Mouse (Mus musculus): ENCODE results near the gene Olfr786. TPM values are rescaled to one million over a fixed set of nuclear protein-coding genes. Genes with fewer than 3 reads are reported as not detected.
A peak's percentile ranks its signal among the peaks of the same experiment; 100 is the strongest.

Gene Olfr786
- polyA plus RNA-seq (2014; fragmentation: Nextera tagmentation; extraction: Ambion mirVana), result not detected in 2 replicates

GRCm38 (mm10) chr10:129427006-129427405, at the start of gene Olfr786:
TSS of gene Olfr786 (plus strand) at chr10:129427306.
- no peak for DNase-seq
- Histone ChIP-seq H3K27ac (replicated peaks; ENCODE audit: low read depth, low read length) (no peak within 1 kb of the TSS), H3K27me3 (ENCODE audit: control insufficient read depth, insufficient read depth, low read length) (no peaks in the 10 kb centered on the region), H3K4me2 (ENCODE audit: low read length) (no peak within 1 kb of the TSS), H3K36me3 (ENCODE audit: control insufficient read depth, insufficient read depth, low read length) (no peaks in the 10 kb centered on the region), H3K9me3 (ENCODE audit: control insufficient read depth, low read length) (0 out of 2 replicates have a peak, but pooled peaks cover 2% of the 10 kb centered on the region), H3K4me3 (replicated peaks; ENCODE audit: low read depth, low read length) (no peak within 1 kb of the TSS), H3K9ac (replicated peaks; ENCODE audit: low read length) (no peak within 1 kb of the TSS), H3K4me1 (ENCODE audit: control insufficient read depth, insufficient read depth, low read length) (no peaks in the 10 kb centered on the region)
- no peak for ATAC-seq (ENCODE audit: low FRiP score, low TSS enrichment)

- Histone ChIP-seq H3K9ac (replicated peaks; ENCODE audit: low read length) (no peak within 1 kb of the TSS), H3K27ac (replicated peaks; ENCODE audit: low read depth, low read length) (no peak within 1 kb of the TSS), H3K36me3 (ENCODE audit: control insufficient read depth, insufficient read depth, low read length) (no peaks in the 10 kb centered on the region), H3K4me2 (ENCODE audit: low read length) (no peak within 1 kb of the TSS), H3K27me3 (ENCODE audit: control insufficient read depth, insufficient read depth, low read length) (no peaks in the 10 kb centered on the region), H3K4me3 (replicated peaks; ENCODE audit: low read depth, low read length) (no peak within 1 kb of the TSS), H3K9me3 (ENCODE audit: control insufficient read depth, low read length) (no peaks in the 10 kb centered on the region), H3K4me1 (ENCODE audit: control insufficient read depth, insufficient read depth, low read length) (no peaks in the 10 kb centered on the region)
- no peak for DNase-seq
- no peak for ATAC-seq (ENCODE audit: low FRiP score, low TSS enrichment)
Observed at GRCm38 (mm10) chr10:129383783-129384182, 43.3 kb upstream of the Olfr786 start, which contains the start of gene Olfr784. TSS of gene Olfr784 (plus strand) at chr10:129384083.

GRCm38 (mm10) chr10:129400892-129401291, 26.2 kb upstream of the Olfr786 start:
- H3K4me2 ChIP-seq (ENCODE audit: low read length), result no peak overlapping the region
- no peak for DNase-seq
- no peaks in the 10 kb centered on the region for H3K36me3 ChIP-seq (ENCODE audit: control insufficient read depth, insufficient read depth, low read length)
- no peak overlapping the region for H3K27ac ChIP-seq (replicated peaks; ENCODE audit: low read depth, low read length)
- 44% methylated on average over 5 of the region's 5 CpGs for WGBS
- H3K27me3 ChIP-seq (ENCODE audit: control insufficient read depth, insufficient read depth, low read length), result no peaks in the 10 kb centered on the region
- H3K4me1 ChIP-seq (ENCODE audit: control insufficient read depth, insufficient read depth, low read length), result no peaks in the 10 kb centered on the region
- no peak for ATAC-seq (ENCODE audit: low FRiP score, low TSS enrichment)
- H3K9me3 ChIP-seq (ENCODE audit: control insufficient read depth, low read length), result no peaks in the 10 kb centered on the region
- no peak overlapping the region for H3K4me3 ChIP-seq (replicated peaks; ENCODE audit: low read depth, low read length)
- no peak overlapping the region for H3K9ac ChIP-seq (replicated peaks; ENCODE audit: low read length)

GRCm38 (mm10) chr10:129405126-129405525, 22.0 kb upstream of the Olfr786 start, which contains the start of gene Olfr785:
TSS of gene Olfr785 (plus strand) at chr10:129405426.
- no peaks in the 10 kb centered on the region for H3K9me3 ChIP-seq (ENCODE audit: control insufficient read depth, low read length)
- no peak within 1 kb of the TSS for H3K27ac ChIP-seq (replicated peaks; ENCODE audit: low read depth, low read length)
- H3K27me3 ChIP-seq (ENCODE audit: control insufficient read depth, insufficient read depth, low read length), result no peaks in the 10 kb centered on the region
- H3K4me3 ChIP-seq (replicated peaks; ENCODE audit: low read depth, low read length), result no peak within 1 kb of the TSS
- H3K9ac ChIP-seq (replicated peaks; ENCODE audit: low read length), result no peak within 1 kb of the TSS
- ATAC-seq (ENCODE audit: low FRiP score, low TSS enrichment), result no peak
- no peak within 1 kb of the TSS for H3K4me2 ChIP-seq (ENCODE audit: low read length)
- no peaks in the 10 kb centered on the region for H3K4me1 ChIP-seq (ENCODE audit: control insufficient read depth, insufficient read depth, low read length)
- WGBS, result 79% methylated on average over 2 of the region's 2 CpGs
- no peak for DNase-seq
- H3K36me3 ChIP-seq (ENCODE audit: control insufficient read depth, insufficient read depth, low read length), result no peaks in the 10 kb centered on the region

GRCm38 (mm10) chr10:129461562-129461961, 34.5 kb downstream of the Olfr786 start, which contains the start of gene Olfr787:
TSS of gene Olfr787 (plus strand) at chr10:129461862.
- Histone ChIP-seq H3K27ac (replicated peaks; ENCODE audit: low read depth, low read length) (no peak within 1 kb of the TSS), H3K4me1 (ENCODE audit: control insufficient read depth, insufficient read depth, low read length) (no peaks in the 10 kb centered on the region), H3K4me2 (ENCODE audit: low read length) (no peak within 1 kb of the TSS), H3K36me3 (ENCODE audit: control insufficient read depth, insufficient read depth, low read length) (no peaks in the 10 kb centered on the region), H3K27me3 (ENCODE audit: control insufficient read depth, insufficient read depth, low read length) (no peaks in the 10 kb centered on the region), H3K4me3 (replicated peaks; ENCODE audit: low read depth, low read length) (no peak within 1 kb of the TSS), H3K9me3 (ENCODE audit: control insufficient read depth, low read length) (no peaks in the 10 kb centered on the region), H3K9ac (replicated peaks; ENCODE audit: low read length) (no peak within 1 kb of the TSS)
- DNase-seq (no peak), ATAC-seq (ENCODE audit: low FRiP score, low TSS enrichment) (no peak)
- WGBS, result 85% methylated on average over 3 of the region's 3 CpGs

GRCm38 (mm10) chr10:129470698-129471097, 43.6 kb downstream of the Olfr786 start, which contains the start of gene Olfr788:
TSS of gene Olfr788 (plus strand) at chr10:129470998.
- Histone ChIP-seq H3K4me2 (ENCODE audit: low read length) (no peak within 1 kb of the TSS), H3K36me3 (ENCODE audit: control insufficient read depth, insufficient read depth, low read length) (no peaks in the 10 kb centered on the region), H3K9ac (replicated peaks; ENCODE audit: low read length) (no peak within 1 kb of the TSS), H3K27ac (replicated peaks; ENCODE audit: low read depth, low read length) (no peak within 1 kb of the TSS), H3K9me3 (ENCODE audit: control insufficient read depth, low read length) (no peaks in the 10 kb centered on the region), H3K4me3 (replicated peaks; ENCODE audit: low read depth, low read length) (no peak within 1 kb of the TSS), H3K4me1 (ENCODE audit: control insufficient read depth, insufficient read depth, low read length) (no peaks in the 10 kb centered on the region), H3K27me3 (ENCODE audit: control insufficient read depth, insufficient read depth, low read length) (no peaks in the 10 kb centered on the region)
- no peak for ATAC-seq (ENCODE audit: low FRiP score, low TSS enrichment)
- DNase-seq, result no peak

- Histone ChIP-seq H3K4me3 (replicated peaks; ENCODE audit: low read depth, low read length) (no peak overlapping the region), H3K9ac (replicated peaks; ENCODE audit: low read length) (no peak overlapping the region), H3K36me3 (ENCODE audit: control insufficient read depth, insufficient read depth, low read length) (no peaks in the 10 kb centered on the region), H3K4me2 (ENCODE audit: low read length) (no peak overlapping the region), H3K27me3 (ENCODE audit: control insufficient read depth, insufficient read depth, low read length) (no peaks in the 10 kb centered on the region), H3K9me3 (ENCODE audit: control insufficient read depth, low read length) (no peaks in the 10 kb centered on the region), H3K27ac (replicated peaks; ENCODE audit: low read depth, low read length) (no peak overlapping the region), H3K4me1 (ENCODE audit: control insufficient read depth, insufficient read depth, low read length) (no peaks in the 10 kb centered on the region)
- DNase-seq (peak; percentile 6), ATAC-seq (ENCODE audit: low FRiP score, low TSS enrichment) (no peak)
- 23% methylated on average over 2 of the region's 2 CpGs for WGBS
Observed at GRCm38 (mm10) chr10:129473256-129473655, 46.1 kb downstream of the Olfr786 start.

GRCm38 (mm10) chr10:129473723-129474122, 46.6 kb downstream of the Olfr786 start:
- no peak overlapping the region for H3K4me3 ChIP-seq (replicated peaks; ENCODE audit: low read depth, low read length)
- no peak overlapping the region for H3K4me2 ChIP-seq (ENCODE audit: low read length)
- DNase-seq (no peak), ATAC-seq (ENCODE audit: low FRiP score, low TSS enrichment) (no peak)
- no peaks in the 10 kb centered on the region for H3K36me3 ChIP-seq (ENCODE audit: control insufficient read depth, insufficient read depth, low read length)
- no peaks in the 10 kb centered on the region for H3K4me1 ChIP-seq (ENCODE audit: control insufficient read depth, insufficient read depth, low read length)
- no peak overlapping the region for H3K27ac ChIP-seq (replicated peaks; ENCODE audit: low read depth, low read length)
- H3K9me3 ChIP-seq (ENCODE audit: control insufficient read depth, low read length), result no peaks in the 10 kb centered on the region
- H3K27me3 ChIP-seq (ENCODE audit: control insufficient read depth, insufficient read depth, low read length), result no peaks in the 10 kb centered on the region
- H3K9ac ChIP-seq (replicated peaks; ENCODE audit: low read length), result no peak overlapping the region

- no peak for ATAC-seq (ENCODE audit: low FRiP score, low TSS enrichment)
- Histone ChIP-seq H3K4me1 (ENCODE audit: control insufficient read depth, insufficient read depth, low read length) (no peaks in the 10 kb centered on the region), H3K4me2 (ENCODE audit: low read length) (no peak within 1 kb of the TSS), H3K4me3 (replicated peaks; ENCODE audit: low read depth, low read length) (no peak within 1 kb of the TSS), H3K9me3 (ENCODE audit: control insufficient read depth, low read length) (no peaks in the 10 kb centered on the region), H3K27me3 (ENCODE audit: control insufficient read depth, insufficient read depth, low read length) (no peaks in the 10 kb centered on the region), H3K27ac (replicated peaks; ENCODE audit: low read depth, low read length) (no peak within 1 kb of the TSS), H3K36me3 (ENCODE audit: control insufficient read depth, insufficient read depth, low read length) (no peaks in the 10 kb centered on the region), H3K9ac (replicated peaks; ENCODE audit: low read length) (no peak within 1 kb of the TSS)
- DNase-seq, result no peak
- WGBS, result 73% methylated on average over 2 of the region's 2 CpGs
Observed at GRCm38 (mm10) chr10:129484452-129484851, 57.3 kb downstream of the Olfr786 start, which contains the start of gene Olfr789. TSS of gene Olfr789 (plus strand) at chr10:129484752.
